Mouse (Mus musculus) thymus, adult 18-20 months (tissue): ENCODE data around the gene Tmem167b.

ENCODE experiments used
- DNase-seq, 2 experiments: peaks; one replicate each; pipeline ENCODE4 v3.0.0; 2022; ENCODE audit warnings: mixed read lengths in 2 of 2

Gene Tmem167b

GRCm38 (mm10) chr3:108536517-108537260 lies 25.6 kb downstream of the Tmem167b start, which contains the start of gene 5330417C22Rik:
Gene 5330417C22Rik (minus strand): TSS chr3:108536536.
- peak; percentile 28 to 61 for DNase-seq

DNA sequence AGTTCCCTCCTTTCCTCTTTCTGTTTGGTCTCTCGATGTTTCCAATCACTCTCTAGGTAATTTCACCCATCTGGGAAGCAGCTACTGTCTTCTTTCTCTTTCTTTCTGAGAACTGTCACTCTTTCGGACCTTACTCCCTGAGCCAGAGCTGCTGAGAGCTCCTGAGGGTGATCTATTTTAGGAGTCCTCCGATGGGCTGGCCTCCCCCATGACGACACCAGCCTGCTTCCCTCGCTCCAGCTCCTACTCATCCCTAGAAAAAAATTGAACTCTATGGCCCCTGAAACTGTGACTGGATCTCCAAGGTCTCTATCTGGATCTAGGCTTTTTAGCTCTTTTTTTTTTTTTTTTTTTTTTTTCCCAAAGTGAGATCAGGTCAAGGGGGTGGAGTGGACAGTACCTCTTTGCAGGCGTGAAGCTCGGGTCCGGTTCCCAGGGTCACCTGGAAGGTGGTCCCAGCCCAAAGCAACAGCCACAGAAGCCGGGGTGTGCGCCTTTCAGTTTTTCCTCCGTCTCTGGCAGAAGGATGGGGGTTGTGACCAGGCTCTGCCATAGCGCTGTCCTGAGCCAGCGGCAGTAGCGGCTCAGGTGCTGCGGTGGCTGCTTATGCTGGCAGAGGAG lies 26.3 kb downstream of the Tmem167b start:
- DNase-seq = no peak

DNA sequence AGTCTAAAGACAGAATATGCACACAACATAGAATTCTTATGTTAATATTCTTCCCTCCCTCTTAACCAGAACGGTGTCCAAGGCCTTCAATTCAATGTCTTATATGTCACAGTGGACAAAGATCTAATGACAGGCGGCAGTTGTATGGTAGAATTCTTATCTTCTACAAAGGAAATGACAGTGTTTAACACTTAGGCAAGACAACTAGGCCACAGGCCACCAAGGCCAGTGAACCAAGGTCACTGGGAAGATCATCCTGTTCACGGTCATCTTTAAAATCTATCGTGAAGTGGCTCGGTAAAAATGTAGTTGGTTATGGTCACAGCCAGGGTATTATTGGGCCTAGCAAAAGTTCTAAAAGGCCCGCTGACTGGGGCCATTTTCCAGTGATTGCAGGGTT lies 28.3 kb downstream of the Tmem167b start, which contains the start of gene 1700013F07Rik:
Gene 1700013F07Rik, plus strand, starts transcription at position 200 of the 400 bp plus-strand sequence.
- no peak for DNase-seq

DNA sequence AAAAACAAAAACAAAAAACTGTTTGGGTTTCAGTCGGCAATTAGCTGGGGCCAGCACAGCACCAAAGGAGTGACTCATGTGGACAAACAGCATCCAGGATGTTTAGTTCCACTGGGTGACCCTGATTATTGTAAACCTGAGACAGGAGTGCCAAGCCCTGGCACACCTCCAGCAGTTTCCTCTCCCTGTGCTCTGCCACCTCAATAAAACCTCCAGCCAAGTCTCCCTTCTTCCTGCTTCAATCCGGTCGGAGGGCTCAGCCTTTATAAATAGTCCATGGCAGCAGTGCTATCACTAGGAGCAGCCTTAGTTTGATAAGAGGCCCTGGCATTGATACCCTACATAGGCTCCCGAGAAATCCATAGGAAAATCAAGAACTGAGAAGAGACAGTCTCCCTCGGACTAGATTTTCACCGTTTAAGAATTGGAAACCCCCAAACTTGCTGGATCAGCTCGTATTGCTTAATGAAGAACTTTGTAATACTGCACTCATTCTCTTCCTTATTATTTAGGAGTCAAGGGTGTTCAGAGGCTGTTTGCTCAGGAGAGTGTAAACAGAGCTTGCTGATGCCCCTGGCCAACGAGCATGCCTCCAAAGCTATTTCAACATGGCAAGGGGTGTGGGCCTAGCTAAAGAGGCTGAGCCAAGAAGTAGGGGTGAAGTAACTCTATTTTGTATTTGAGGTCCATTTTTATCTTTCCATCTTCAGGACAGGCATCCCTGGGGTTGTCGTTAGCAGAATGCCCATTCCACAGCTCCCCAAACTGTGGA lies 29.0 kb downstream of the Tmem167b start:
- DNase-seq = no peak

GRCm38 (mm10) chr3:108528489-108528888 lies 33.8 kb downstream of the Tmem167b start:
- DNase-seq = no peak

DNA sequence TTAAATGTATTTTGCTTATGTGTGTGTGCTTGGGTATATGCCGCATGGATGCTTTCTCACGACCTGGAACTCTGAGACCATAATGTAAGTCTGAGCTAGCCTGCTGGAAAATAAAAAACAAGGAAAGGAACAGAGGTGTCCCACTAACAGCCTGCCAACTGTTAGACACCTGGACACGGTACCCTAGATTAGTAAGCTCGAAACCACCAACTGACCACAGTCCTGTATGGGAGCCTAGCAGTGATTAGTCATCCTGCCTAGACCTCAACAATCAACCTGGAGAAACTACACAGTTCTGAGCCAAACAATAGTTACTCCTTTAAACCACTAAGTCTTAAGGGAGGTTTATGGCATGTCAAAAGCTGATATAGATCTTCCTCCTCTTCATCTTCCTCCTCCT lies 38.9 kb downstream of the Tmem167b start:
- DNase-seq = no peak

DNA sequence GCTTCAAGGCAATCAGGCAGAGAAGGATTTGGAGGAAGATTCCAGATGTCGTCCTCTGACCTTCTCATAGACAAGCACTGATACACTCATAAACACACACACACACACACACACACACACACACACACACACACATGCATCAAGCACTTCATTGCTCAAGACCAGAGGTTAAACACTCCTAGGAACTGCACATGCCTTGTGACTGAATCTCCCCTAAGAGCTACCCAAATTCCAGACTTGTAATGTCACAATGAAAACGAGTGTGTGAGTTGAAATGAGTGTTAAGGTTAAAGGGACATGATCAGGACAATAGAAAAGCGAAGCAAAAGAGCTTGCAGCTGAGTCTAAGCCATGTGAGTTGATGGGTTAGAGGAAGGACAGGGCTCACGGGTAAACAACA lies 44.0 kb downstream of the Tmem167b start:
- DNase-seq = no peak

GRCm38 (mm10) chr3:108513465-108513864 lies 48.8 kb downstream of the Tmem167b start:
- no peak for DNase-seq

DNA sequence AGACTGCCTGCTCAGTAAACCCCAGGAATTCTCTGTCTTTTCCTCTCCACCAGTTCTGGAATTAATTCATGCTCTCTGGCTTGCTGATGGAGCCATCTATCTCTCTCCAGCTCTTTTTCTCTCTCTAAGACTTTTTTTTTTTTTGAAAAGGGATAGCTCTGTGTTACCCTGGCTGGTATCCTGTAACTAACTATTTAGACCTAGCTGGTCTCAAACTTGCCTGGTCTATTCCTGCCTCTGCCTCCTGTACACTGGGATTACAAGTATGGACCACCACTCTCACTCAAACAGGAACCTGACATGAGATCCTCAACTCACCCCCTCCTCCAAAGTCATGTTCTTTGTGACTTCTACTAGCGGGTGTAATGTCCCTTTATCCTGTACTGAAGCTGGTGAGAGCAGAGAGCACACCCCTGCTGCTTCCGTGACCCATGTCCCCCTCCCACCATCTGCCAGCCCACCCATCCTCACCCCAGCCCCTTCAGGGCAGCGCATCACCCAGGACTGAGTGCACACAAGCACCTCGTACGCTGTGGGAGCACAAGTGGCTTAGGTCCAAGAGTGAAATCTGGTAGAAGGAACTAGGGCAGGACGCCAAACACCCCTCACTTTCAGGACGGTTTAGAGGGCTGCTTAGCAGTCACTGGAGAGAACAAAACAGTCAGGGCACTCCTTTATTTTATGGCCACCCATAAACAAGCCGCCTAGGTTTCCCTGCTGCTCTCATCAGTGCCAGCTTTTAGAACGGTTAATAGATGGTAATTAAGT lies 51.4 kb downstream of the Tmem167b start:
- no peak for DNase-seq

DNA sequence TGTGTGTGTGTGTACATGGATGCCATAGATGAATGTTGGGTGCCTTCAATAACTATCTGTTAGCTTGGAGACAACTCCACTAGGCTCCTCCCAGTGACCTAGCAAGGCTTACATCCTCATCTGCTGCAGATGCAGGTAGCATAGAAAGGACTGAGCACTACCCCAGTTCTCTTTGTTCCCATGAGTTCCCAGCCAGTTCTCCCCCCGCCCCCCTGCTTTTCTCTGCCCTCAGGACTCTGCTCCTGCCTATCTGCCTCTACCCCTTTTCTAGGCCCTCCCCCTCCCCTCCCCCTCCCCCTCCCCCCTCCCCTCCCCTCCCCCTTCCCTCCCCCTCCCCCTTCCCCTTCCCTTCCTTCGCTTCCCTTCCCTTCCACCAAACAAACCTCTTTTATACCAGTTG lies 52.1 kb downstream of the Tmem167b start:
- DNase-seq = no peak

DNA sequence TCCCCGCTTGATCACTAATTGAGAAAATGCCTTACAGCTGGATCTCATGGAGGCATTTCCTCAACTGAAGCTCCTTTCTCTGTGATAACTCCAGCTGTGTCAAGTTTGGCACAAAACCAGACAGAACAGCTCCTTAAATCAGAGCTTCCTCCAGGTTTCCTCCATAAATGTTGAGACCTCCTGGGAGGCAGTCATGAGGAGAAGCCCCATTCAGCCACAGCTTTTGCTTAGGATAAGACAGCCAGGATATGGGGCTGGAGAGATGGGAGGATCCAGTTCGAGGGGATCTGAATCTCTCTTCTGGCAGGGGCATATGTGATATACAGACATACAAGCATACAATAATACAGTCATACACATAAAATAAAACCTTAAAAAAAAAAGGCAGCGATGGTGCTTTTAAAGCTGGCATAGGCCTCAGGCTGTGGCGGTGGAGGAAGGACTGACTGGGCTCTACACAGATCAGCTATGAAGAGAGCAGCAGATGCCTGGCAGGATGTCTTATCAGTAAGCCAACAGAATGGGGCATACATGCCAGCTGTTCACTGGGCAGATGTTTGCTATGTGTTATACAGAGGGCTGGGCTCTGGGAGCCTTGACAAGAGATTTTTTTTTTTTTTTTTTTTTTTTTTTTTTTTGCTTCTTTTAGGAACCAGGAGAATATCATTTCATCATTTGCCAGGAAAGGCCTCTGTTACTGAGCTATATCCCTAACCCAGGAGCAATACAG lies 53.4 kb downstream of the Tmem167b start:
- DNase-seq = no peak
